In genomic region chr6:138581734-138582505, GRCm38 (mm10) we compare ENCODE assay signal across 10 mouse cellular contexts. TPM values are rescaled to one million over a fixed set of nuclear protein-coding genes. Genes with fewer than 3 reads are reported as not detected.
DNase-seq lines count a peak whose midpoint lies in the region; ATAC-seq and TF ChIP-seq lines count a peak whose summit lies in the region.
"Had no signal": no experiment of that assay in that cellular context is flagged by ENCODE, and none has a peak within 500 bp of the region (broad histone marks: within the 10 kb centered on the region; RNA-seq: fewer than 3 reads in every experiment).

Gene Lmo3, minus strand, starts transcription at chr6:138581968.

- DNase-seq in kidney, adult 8-10 months = peak; percentile 3 to 4
- peak; percentile 12 for DNase-seq in hindbrain, postnatal 0 days (ENCODE audit: low spot score)
- no peak for DNase-seq in heart, adult 18-20 months
- DNase-seq: lung, adult 2 months had no signal

- H3K9me3 ChIP-seq in kidney, embryonic 14.5 days (ENCODE audit: control insufficient read depth, low read length) = no peaks in the 10 kb centered on the region
- no peaks in the 10 kb centered on the region for H3K9me3 ChIP-seq in forebrain, embryonic 13.5 days (replicated peaks)
- H3K9me3 ChIP-seq in hindbrain, postnatal 0 days (ENCODE audit: low read length) = no peaks in the 10 kb centered on the region
- no peaks in the 10 kb centered on the region for H3K9me3 ChIP-seq in midbrain, embryonic 12.5 days

- no peaks in the 10 kb centered on the region for H3K4me1 ChIP-seq in kidney, embryonic 14.5 days (ENCODE audit: control insufficient read depth, insufficient read depth, low read length)
- H3K4me1 ChIP-seq in forebrain, embryonic 13.5 days = peaks cover 15% of the 10 kb centered on the region
- H3K4me1 ChIP-seq in hindbrain, postnatal 0 days (ENCODE audit: insufficient read depth, low read length) = no peaks in the 10 kb centered on the region
- peaks cover 25% of the 10 kb centered on the region for H3K4me1 ChIP-seq in midbrain, embryonic 12.5 days

- no peak within 1 kb of the TSS for H3K9ac ChIP-seq in kidney, embryonic 14.5 days (ENCODE audit: low read depth, low read length)
- H3K9ac ChIP-seq in forebrain, embryonic 13.5 days = no peak within 1 kb of the TSS
- no peak within 1 kb of the TSS for H3K9ac ChIP-seq in hindbrain, postnatal 0 days (replicated peaks; ENCODE audit: low read length)
- H3K9ac ChIP-seq in midbrain, embryonic 12.5 days (replicated peaks) = no peak within 1 kb of the TSS

- WGBS in kidney, embryonic 14.5 days = 78% methylated on average over 13 of the region's 13 CpGs
- 25% methylated on average over 13 of the region's 13 CpGs for WGBS in forebrain, embryonic 13.5 days
- 45% methylated on average over 13 of the region's 13 CpGs for WGBS in hindbrain, postnatal 0 days
- 55% methylated on average over 13 of the region's 13 CpGs for WGBS in midbrain, embryonic 12.5 days

- no peak for ATAC-seq in kidney, embryonic 14.5 days (ENCODE audit: low FRiP score, low TSS enrichment)
- peak; percentile 88 for ATAC-seq in forebrain, embryonic 13.5 days
- peak; percentile 39; the same call in 1 of the 2 replicates for ATAC-seq in hindbrain, postnatal 0 days
- ATAC-seq in midbrain, embryonic 12.5 days (ENCODE audit: low FRiP score, low read depth) = peak; percentile 71; the same call in 1 of the 2 replicates
- ATAC-seq in monocyte, adult 5-6 weeks (replicated peaks; ENCODE audit: insufficient number of reproducible peaks, low FRiP score, low TSS enrichment, poor library complexity, severe bottlenecking) = no peak
- no peak for ATAC-seq in activated CD4-positive, CD25-positive, alpha-beta regulatory T cell, adult 4 months

- H3K36me3 ChIP-seq in kidney, embryonic 14.5 days (ENCODE audit: control insufficient read depth, insufficient read depth, low read length) = no peaks in the 10 kb centered on the region
- no peaks in the 10 kb centered on the region for H3K36me3 ChIP-seq in forebrain, embryonic 13.5 days (ENCODE audit: poor library complexity, severe bottlenecking)
- no peaks in the 10 kb centered on the region for H3K36me3 ChIP-seq in hindbrain, postnatal 0 days (ENCODE audit: insufficient read depth, low read length)
- no peaks in the 10 kb centered on the region for H3K36me3 ChIP-seq in midbrain, embryonic 12.5 days

- no peak within 1 kb of the TSS for H3K4me3 ChIP-seq in kidney, embryonic 14.5 days (ENCODE audit: low read length)
- no peak within 1 kb of the TSS for H3K4me3 ChIP-seq in forebrain, embryonic 13.5 days
- H3K4me3 ChIP-seq in hindbrain, postnatal 0 days (ENCODE audit: low read length) = no peak within 1 kb of the TSS
- H3K4me3 ChIP-seq in midbrain, embryonic 12.5 days = no peak within 1 kb of the TSS

- TF ChIP-seq CTCF in hindbrain, postnatal 0 days (IDR thresholded peaks at IDR 0.05; ENCODE audit: low read depth) = no peak

- H3K27me3 ChIP-seq in kidney, embryonic 14.5 days (ENCODE audit: control insufficient read depth, insufficient read depth, low read length) = no peaks in the 10 kb centered on the region
- peaks cover 87% of the 10 kb centered on the region for H3K27me3 ChIP-seq in forebrain, embryonic 13.5 days
- H3K27me3 ChIP-seq in hindbrain, postnatal 0 days (ENCODE audit: insufficient read depth, low read length) = no peaks in the 10 kb centered on the region
- peaks cover 15% of the 10 kb centered on the region for H3K27me3 ChIP-seq in midbrain, embryonic 12.5 days

- H3K27ac ChIP-seq in kidney, embryonic 14.5 days (ENCODE audit: low read depth, low read length) = no peak within 1 kb of the TSS
- no peak within 1 kb of the TSS for H3K27ac ChIP-seq in forebrain, embryonic 13.5 days
- H3K27ac ChIP-seq in hindbrain, postnatal 0 days = no peak within 1 kb of the TSS
- peak within 1 kb of the TSS; percentile 61 for H3K27ac ChIP-seq in midbrain, embryonic 12.5 days (replicated peaks)

- H3K4me2 ChIP-seq in kidney, embryonic 14.5 days (replicated peaks; ENCODE audit: low read depth, low read length) = no peak within 1 kb of the TSS
- peak within 1 kb of the TSS; percentile 28 for H3K4me2 ChIP-seq in forebrain, embryonic 13.5 days
- H3K4me2 ChIP-seq in hindbrain, postnatal 0 days (ENCODE audit: low read depth, low read length) = 0 out of 2 replicates have a peak within 1 kb of the TSS, but pooled peaks have one; percentile 10
- peak within 1 kb of the TSS; percentile 33 for H3K4me2 ChIP-seq in midbrain, embryonic 12.5 days (replicated peaks)

RNA-seq across cellular contexts. Expression of gene Lmo3, which starts in this region (rescaled TPM):
- polyA plus RNA-seq in kidney, embryonic 14.5 days (2014; fragmentation: Nextera tagmentation; extraction: Ambion mirVana) = 0.41 and 0.84 TPM in 2 replicates
- polyA plus RNA-seq in forebrain, embryonic 13.5 days (2015; fragmentation: Nextera tagmentation; extraction: Ambion mirVana) = 88.9 and 108 TPM in 2 replicates
- total RNA-seq in hindbrain, postnatal 0 days (2014; rRNA removed) = 73.0 and 76.6 TPM in 2 replicates
- polyA plus RNA-seq in hindbrain, postnatal 0 days (2015; fragmentation: Nextera tagmentation; extraction: Ambion mirVana) = 64.9 and 68.7 TPM in 2 replicates
- polyA plus RNA-seq in midbrain, embryonic 12.5 days (2016; fragmentation: Nextera tagmentation; extraction: Ambion mirVana) = 75.4 and 85.1 TPM in 2 replicates
- not detected in 3 replicates for total RNA-seq in monocyte, adult 5-6 weeks (2017)
- not detected for polyA plus RNA-seq in activated CD4-positive, CD25-positive, alpha-beta regulatory T cell, adult 4 months (2017; shearing (Covaris generic))
- not detected for total RNA-seq in heart, adult 18-20 months (2021)
- total RNA-seq: common myeloid progenitor, adult 5-6 weeks had no signal

Comparison
In these comparisons a context has a peak if more than half of its experiments do, and no peak if none do; other contexts are left out.
1. RNA of gene Lmo3 (total RNA-seq): 73.0 to 76.6 TPM in hindbrain, postnatal 0 days; not detected in monocyte, adult 5-6 weeks and not detected in heart, adult 18-20 months; every median in the first group is over 10 times any median in the second.
2. RNA of gene Lmo3 (polyA plus RNA-seq): 88.9 to 108 TPM in forebrain, embryonic 13.5 days, 75.4 to 85.1 TPM in midbrain, embryonic 12.5 days and 64.9 to 68.7 TPM in hindbrain, postnatal 0 days; 0.41 to 0.84 TPM in kidney, embryonic 14.5 days and not detected in activated CD4-positive, CD25-positive, alpha-beta regulatory T cell, adult 4 months; every median in the first group is over 10 times any median in the second.
3. DNase-seq: peak in kidney, adult 8-10 months (2 of 2) and hindbrain, postnatal 0 days (single experiment); none in heart, adult 18-20 months (0 of 2).
4. ATAC-seq: peak in forebrain, embryonic 13.5 days (single experiment), hindbrain, postnatal 0 days (single experiment) and midbrain, embryonic 12.5 days (single experiment); none in kidney, embryonic 14.5 days (single experiment), monocyte, adult 5-6 weeks (single experiment) and activated CD4-positive, CD25-positive, alpha-beta regulatory T cell, adult 4 months (single experiment).